ENCODE assay signal across 13 mouse cellular contexts in the genomic region with DNA sequence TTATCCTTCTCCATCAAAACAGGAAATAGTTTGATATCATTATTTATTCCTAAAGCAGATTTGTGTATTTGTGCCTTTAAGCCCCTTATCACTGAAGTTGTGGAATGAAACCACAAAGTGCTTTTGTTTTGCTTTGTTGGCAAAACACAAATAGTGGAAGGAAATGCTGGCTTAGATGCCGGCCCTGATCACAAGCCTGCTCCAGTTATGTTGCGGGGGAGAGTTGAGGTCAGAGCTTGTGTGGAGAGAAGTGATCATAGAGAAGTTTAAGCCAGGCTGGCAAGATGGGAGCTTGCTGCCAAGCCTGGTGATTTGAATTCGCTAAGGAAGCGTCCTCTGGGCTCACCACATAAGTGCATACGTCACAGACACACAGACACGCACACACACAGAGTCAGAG.
DNase-seq lines count a peak whose midpoint lies in the region; ATAC-seq and TF ChIP-seq lines count a peak whose summit lies in the region.
"Had no signal": no experiment of that assay in that cellular context is flagged by ENCODE, and none has a peak within 500 bp of the region (broad histone marks: within the 10 kb centered on the region; RNA-seq: fewer than 3 reads in every experiment).

No protein-coding gene starts in this region.

- H3K4me2 ChIP-seq in lung, embryonic 14.5 days, result no peak overlapping the region
- H3K4me2 ChIP-seq: heart, embryonic 15.5 days; stomach, embryonic 15.5 days had no signal

- no peak for TF ChIP-seq POLR2A in kidney, adult 2 months (IDR thresholded peaks at IDR 0.05; ENCODE audit: low read depth, low read length)

- H3K9ac ChIP-seq in lung, embryonic 14.5 days, result no peak overlapping the region
- H3K9ac ChIP-seq: heart, embryonic 15.5 days; liver, embryonic 14.5 days; stomach, embryonic 15.5 days had no signal

- peaks cover 3% of the 10 kb centered on the region; the same call in 1 of the 2 replicates for H3K4me1 ChIP-seq in kidney, adult 2 months (ENCODE audit: control insufficient read depth, insufficient read depth, low read length)
- 0 out of 2 replicates have a peak, but pooled peaks cover 3% of the 10 kb centered on the region for H3K4me1 ChIP-seq in lung, embryonic 14.5 days (ENCODE audit: insufficient read depth)

- H3K27me3 ChIP-seq in kidney, adult 2 months (replicated peaks; ENCODE audit: control insufficient read depth, insufficient read depth, low read length), result no peaks in the 10 kb centered on the region
- H3K27me3 ChIP-seq in lung, embryonic 14.5 days (ENCODE audit: insufficient read depth, low read length), result no peaks in the 10 kb centered on the region
- H3K27me3 ChIP-seq: heart, embryonic 15.5 days; stomach, embryonic 15.5 days had no signal

- H3K36me3 ChIP-seq in kidney, adult 2 months (ENCODE audit: control insufficient read depth, insufficient read depth, low read length), result no peaks in the 10 kb centered on the region
- H3K36me3 ChIP-seq in lung, embryonic 14.5 days (ENCODE audit: insufficient read depth), result no peaks in the 10 kb centered on the region
- H3K36me3 ChIP-seq: heart, embryonic 15.5 days; stomach, embryonic 15.5 days had no signal

- TF ChIP-seq CTCF in kidney, adult 2 months (conservative IDR thresholded peaks at IDR 0.05; ENCODE audit: insufficient read depth, insufficient read length, low read depth, low read length), result no peak
- TF ChIP-seq CTCF in lung, embryonic 14.5 days (IDR thresholded peaks at IDR 0.05; ENCODE audit: low read depth), result no peak

- DNase-seq in kidney, adult 2 months, result peak; percentile 42
- no peak for DNase-seq in kidney, adult 18-20 months
- DNase-seq in CD4-positive helper T cell, adult 2 months (ENCODE audit: low read depth, low spot score), result peak; percentile 59
- DNase-seq in NIH3T3 (ENCODE audit: low read depth), result peak; percentile 44
- DNase-seq in lung, embryonic 14.5 days, result peak; percentile 28
- DNase-seq in right cerebral cortex, postnatal 14 days, result no peak
- DNase-seq in cerebellum, adult 9-10 months, result no peak
- DNase-seq: cerebellum, adult 2 months; right cerebral cortex, postnatal 4 days had no signal

- H3K9me3 ChIP-seq in lung, embryonic 14.5 days (ENCODE audit: low read depth, low read length), result no peaks in the 10 kb centered on the region
- H3K9me3 ChIP-seq: heart, embryonic 15.5 days; stomach, embryonic 15.5 days had no signal

- peak overlapping the region; percentile 2; the same call in 1 of the 2 replicates for H3K27ac ChIP-seq in kidney, adult 2 months (ENCODE audit: insufficient read depth, low read depth, low read length)
- H3K27ac ChIP-seq in lung, embryonic 14.5 days (ENCODE audit: low read depth), result no peak overlapping the region
- H3K27ac ChIP-seq: heart, embryonic 15.5 days; hindbrain, postnatal 0 days; liver, embryonic 14.5 days; stomach, embryonic 15.5 days had no signal

- 62% methylated on average over 6 of the region's 6 CpGs for WGBS in kidney, adult 2 months
- WGBS in lung, embryonic 14.5 days, result 62% methylated on average over 6 of the region's 6 CpGs

- ATAC-seq in lung, embryonic 14.5 days (ENCODE audit: insufficient read depth), result no peak
- ATAC-seq: hindbrain, postnatal 0 days had no signal

- H3K4me3 ChIP-seq in kidney, adult 2 months (ENCODE audit: insufficient read depth, low read depth, low read length), result no peak overlapping the region
- H3K4me3 ChIP-seq in lung, embryonic 14.5 days (ENCODE audit: low read depth, low read length), result no peak overlapping the region
- H3K4me3 ChIP-seq: heart, embryonic 15.5 days; stomach, embryonic 15.5 days had no signal

Comparison
In these comparisons a context has a peak if more than half of its experiments do, and no peak if none do; other contexts are left out.
1. DNase-seq: peak in kidney, adult 2 months (single experiment), CD4-positive helper T cell, adult 2 months (single experiment), NIH3T3 (single experiment) and lung, embryonic 14.5 days (single experiment); none in kidney, adult 18-20 months (single experiment), right cerebral cortex, postnatal 14 days (single experiment) and cerebellum, adult 9-10 months (single experiment).